Mouse (Mus musculus): ENCODE measurements at regions not wholly inside any gene's neighbourhood (a gene's known extent, or its start where the extent isn't known, plus 50 kb on each side); places are given as distances from the start of the nearest gene placed in this dataset.
A peak's percentile ranks its signal among the peaks of the same experiment; 100 is the strongest.

- Histone ChIP-seq H3K4me1 (ENCODE audit: control insufficient read depth, insufficient read depth, low read length) (peaks cover 29% of the 10 kb centered on the region), H3K4me2 (ENCODE audit: low read length) (peak overlapping the region; percentile 1; the same call in 1 of the 2 replicates), H3K27ac (ENCODE audit: low read depth, low read length) (peak overlapping the region; percentile 84), H3K9ac (ENCODE audit: low read length) (no peak overlapping the region), H3K27me3 (replicated peaks; ENCODE audit: control insufficient read depth, insufficient read depth, low read length) (no peaks in the 10 kb centered on the region), H3K36me3 (ENCODE audit: control insufficient read depth, insufficient read depth, low read length) (no peaks in the 10 kb centered on the region), H3K9me3 (replicated peaks; ENCODE audit: control insufficient read depth, low read length) (no peaks in the 10 kb centered on the region), H3K4me3 (ENCODE audit: low read depth, low read length) (no peak overlapping the region)
- ATAC-seq (peak; percentile 64), DNase-seq (ENCODE audit: low spot score) (peak; percentile 92)
- WGBS = 7% methylated on average over 10 of the region's 10 CpGs
These were observed 185.0 kb downstream of the Med10 start for GRCm38 (mm10) chr13:69987181-69987580.

- H3K4me3 ChIP-seq (ENCODE audit: low read depth, low read length) = no peak overlapping the region
- peaks cover 34% of the 10 kb centered on the region for H3K4me1 ChIP-seq (ENCODE audit: control insufficient read depth, insufficient read depth, low read length)
- no peaks in the 10 kb centered on the region for H3K9me3 ChIP-seq (replicated peaks; ENCODE audit: control insufficient read depth, low read length)
- 6% methylated on average over 4 of the region's 4 CpGs for WGBS
- peak overlapping the region; percentile 77 for H3K27ac ChIP-seq (ENCODE audit: low read depth, low read length)
- H3K4me2 ChIP-seq (ENCODE audit: low read length) = peak overlapping the region; percentile 21; the same call in 1 of the 2 replicates
- H3K27me3 ChIP-seq (replicated peaks; ENCODE audit: control insufficient read depth, insufficient read depth, low read length) = no peaks in the 10 kb centered on the region
- no peaks in the 10 kb centered on the region for H3K36me3 ChIP-seq (ENCODE audit: control insufficient read depth, insufficient read depth, low read length)
- peak overlapping the region; percentile 13; the same call in 1 of the 2 replicates for H3K9ac ChIP-seq (ENCODE audit: low read length)
- ATAC-seq (peak; percentile 70), DNase-seq (ENCODE audit: low spot score) (peak; percentile 95)
These were observed 186.1 kb downstream of the Med10 start for GRCm38 (mm10) chr13:69988319-69988718.

GRCm38 (mm10) chr13:69991253-69991891 lies 189.2 kb downstream of the Med10 start:
- Histone ChIP-seq H3K9ac (ENCODE audit: low read length) (0 out of 2 replicates have a peak overlapping the region, but pooled peaks have one; percentile 18), H3K27ac (ENCODE audit: low read depth, low read length) (peak overlapping the region; percentile 73), H3K9me3 (replicated peaks; ENCODE audit: control insufficient read depth, low read length) (no peaks in the 10 kb centered on the region), H3K27me3 (replicated peaks; ENCODE audit: control insufficient read depth, insufficient read depth, low read length) (no peaks in the 10 kb centered on the region), H3K4me2 (ENCODE audit: low read length) (peak overlapping the region; percentile 30), H3K4me1 (ENCODE audit: control insufficient read depth, insufficient read depth, low read length) (peaks cover 33% of the 10 kb centered on the region), H3K4me3 (ENCODE audit: low read depth, low read length) (no peak overlapping the region), H3K36me3 (ENCODE audit: control insufficient read depth, insufficient read depth, low read length) (no peaks in the 10 kb centered on the region)
- ATAC-seq (peak; percentile 56), DNase-seq (ENCODE audit: low spot score) (peak; percentile 76)
- 14% methylated on average over 11 of the region's 11 CpGs for WGBS

GRCm38 (mm10) chr13:69991892-69992261 lies 189.7 kb downstream of the Med10 start:
- 32% methylated on average over 14 of the region's 14 CpGs for WGBS
- H3K4me1 ChIP-seq (ENCODE audit: control insufficient read depth, insufficient read depth, low read length) = peaks cover 28% of the 10 kb centered on the region
- DNase-seq (ENCODE audit: low spot score) = peak; percentile 87
- peak; percentile 38 for ATAC-seq
- 0 out of 2 replicates have a peak overlapping the region, but pooled peaks have one; percentile 18 for H3K9ac ChIP-seq (ENCODE audit: low read length)
- peak overlapping the region; percentile 30 for H3K4me2 ChIP-seq (ENCODE audit: low read length)
- H3K36me3 ChIP-seq (ENCODE audit: control insufficient read depth, insufficient read depth, low read length) = no peaks in the 10 kb centered on the region
- no peak overlapping the region for H3K4me3 ChIP-seq (ENCODE audit: low read depth, low read length)
- no peaks in the 10 kb centered on the region for H3K27me3 ChIP-seq (replicated peaks; ENCODE audit: control insufficient read depth, insufficient read depth, low read length)
- no peaks in the 10 kb centered on the region for H3K9me3 ChIP-seq (replicated peaks; ENCODE audit: control insufficient read depth, low read length)
- H3K27ac ChIP-seq (ENCODE audit: low read depth, low read length) = peak overlapping the region; percentile 73

GRCm38 (mm10) chr13:70003591-70003990 lies 201.4 kb downstream of the Med10 start:
- Histone ChIP-seq H3K4me3 (ENCODE audit: low read depth, low read length) (no peak overlapping the region), H3K9me3 (replicated peaks; ENCODE audit: control insufficient read depth, low read length) (no peaks in the 10 kb centered on the region), H3K27me3 (replicated peaks; ENCODE audit: control insufficient read depth, insufficient read depth, low read length) (no peaks in the 10 kb centered on the region), H3K36me3 (ENCODE audit: control insufficient read depth, insufficient read depth, low read length) (no peaks in the 10 kb centered on the region), H3K4me1 (ENCODE audit: control insufficient read depth, insufficient read depth, low read length) (no peaks in the 10 kb centered on the region), H3K4me2 (ENCODE audit: low read length) (no peak overlapping the region), H3K9ac (ENCODE audit: low read length) (no peak overlapping the region), H3K27ac (ENCODE audit: low read depth, low read length) (no peak overlapping the region)
- no peak for ATAC-seq
- DNase-seq (ENCODE audit: low spot score) = no peak
- WGBS = 90% methylated on average over 15 of the region's 15 CpGs

- Histone ChIP-seq H3K27me3 (replicated peaks; ENCODE audit: control insufficient read depth, insufficient read depth, low read length) (no peaks in the 10 kb centered on the region), H3K4me1 (ENCODE audit: control insufficient read depth, insufficient read depth, low read length) (no peaks in the 10 kb centered on the region), H3K4me3 (ENCODE audit: low read depth, low read length) (no peak overlapping the region), H3K36me3 (ENCODE audit: control insufficient read depth, insufficient read depth, low read length) (no peaks in the 10 kb centered on the region), H3K9me3 (replicated peaks; ENCODE audit: control insufficient read depth, low read length) (no peaks in the 10 kb centered on the region), H3K9ac (ENCODE audit: low read length) (no peak overlapping the region), H3K4me2 (ENCODE audit: low read length) (no peak overlapping the region), H3K27ac (ENCODE audit: low read depth, low read length) (no peak overlapping the region)
- 48% methylated on average over 3 of the region's 3 CpGs for WGBS
- peak; percentile 39 for DNase-seq (ENCODE audit: low spot score)
- no peak for ATAC-seq
These were observed 209.9 kb downstream of the Med10 start for GRCm38 (mm10) chr13:70012123-70012522.

- H3K36me3 ChIP-seq (ENCODE audit: control insufficient read depth, insufficient read depth, low read length) = no peaks in the 10 kb centered on the region
- no peak overlapping the region for H3K4me3 ChIP-seq (ENCODE audit: low read depth, low read length)
- WGBS = 25% methylated on average over 4 of the region's 4 CpGs
- DNase-seq (ENCODE audit: low spot score) (no peak), ATAC-seq (no peak)
- no peaks in the 10 kb centered on the region for H3K4me1 ChIP-seq (ENCODE audit: control insufficient read depth, insufficient read depth, low read length)
- no peak overlapping the region for H3K4me2 ChIP-seq (ENCODE audit: low read length)
- no peaks in the 10 kb centered on the region for H3K27me3 ChIP-seq (replicated peaks; ENCODE audit: control insufficient read depth, insufficient read depth, low read length)
- no peak overlapping the region for H3K27ac ChIP-seq (ENCODE audit: low read depth, low read length)
- no peak overlapping the region for H3K9ac ChIP-seq (ENCODE audit: low read length)
- H3K9me3 ChIP-seq (replicated peaks; ENCODE audit: control insufficient read depth, low read length) = no peaks in the 10 kb centered on the region
These were observed 213.0 kb downstream of the Med10 start for GRCm38 (mm10) chr13:70015183-70015582.

- H3K9me3 ChIP-seq (replicated peaks; ENCODE audit: control insufficient read depth, low read length) = no peaks in the 10 kb centered on the region
- WGBS = 87% methylated on average over 5 of the region's 5 CpGs
- H3K4me1 ChIP-seq (ENCODE audit: control insufficient read depth, insufficient read depth, low read length) = no peaks in the 10 kb centered on the region
- DNase-seq (ENCODE audit: low spot score) (no peak), ATAC-seq (no peak)
- H3K27me3 ChIP-seq (replicated peaks; ENCODE audit: control insufficient read depth, insufficient read depth, low read length) = no peaks in the 10 kb centered on the region
- H3K4me2 ChIP-seq (ENCODE audit: low read length) = no peak overlapping the region
- H3K36me3 ChIP-seq (ENCODE audit: control insufficient read depth, insufficient read depth, low read length) = no peaks in the 10 kb centered on the region
- no peak overlapping the region for H3K27ac ChIP-seq (ENCODE audit: low read depth, low read length)
- no peak overlapping the region for H3K9ac ChIP-seq (ENCODE audit: low read length)
- no peak overlapping the region for H3K4me3 ChIP-seq (ENCODE audit: low read depth, low read length)
These were observed 215.3 kb downstream of the Med10 start for GRCm38 (mm10) chr13:70017535-70017934.

- H3K4me1 ChIP-seq (ENCODE audit: control insufficient read depth, insufficient read depth, low read length) = no peaks in the 10 kb centered on the region
- 4% methylated on average over 7 of the region's 7 CpGs for WGBS
- peak overlapping the region; percentile 45; the same call in 1 of the 2 replicates for H3K27ac ChIP-seq (ENCODE audit: low read depth, low read length)
- no peak overlapping the region for H3K4me2 ChIP-seq (ENCODE audit: low read length)
- no peak overlapping the region for H3K4me3 ChIP-seq (ENCODE audit: low read depth, low read length)
- H3K36me3 ChIP-seq (ENCODE audit: control insufficient read depth, insufficient read depth, low read length) = no peaks in the 10 kb centered on the region
- DNase-seq (ENCODE audit: low spot score) = peak; percentile 53
- ATAC-seq = peak; percentile 75
- H3K27me3 ChIP-seq (replicated peaks; ENCODE audit: control insufficient read depth, insufficient read depth, low read length) = no peaks in the 10 kb centered on the region
- H3K9ac ChIP-seq (ENCODE audit: low read length) = no peak overlapping the region
- no peaks in the 10 kb centered on the region for H3K9me3 ChIP-seq (replicated peaks; ENCODE audit: control insufficient read depth, low read length)
These were observed 218.0 kb downstream of the Med10 start for GRCm38 (mm10) chr13:70019999-70020838.
